Mouse (Mus musculus) lung, adult 2 months (tissue): ENCODE results near the gene Shank2.

Experiments
- CTCF ChIP-seq: fragments of 200-500 bp; IDR thresholded peaks from 2 replicates; pipeline ENCODE4 v1.5.1; 2011; ENCODE audit warnings: mild to moderate bottlenecking, low read length, control low read depth; ENCODE audit not compliant: insufficient read depth
- POLR2A ChIP-seq: fragments of 200-500 bp; IDR thresholded peaks from 2 replicates; pipeline ENCODE4 v1.6.1; 2011; ENCODE audit warnings: low read depth, mild to moderate bottlenecking, control low read depth, low read length, borderline replicate concordance; ENCODE audit errors: extremely low read depth

GRCm38 (mm10) chr7:143999073-143999472 is 2.7 kb upstream of the Shank2 start:
- TF ChIP-seq CTCF (no peak), POLR2A (no peak)
